Mouse (Mus musculus): ENCODE results near the gene Ppp1r16b. TPM values are rescaled to one million over a fixed set of nuclear protein-coding genes. Genes with fewer than 3 reads are reported as not detected.
A peak's percentile ranks its signal among the peaks of the same experiment; 100 is the strongest.

Gene Ppp1r16b
- polyA plus RNA-seq, 1 experiment from 2014 or later = 2.2 TPM

DNA sequence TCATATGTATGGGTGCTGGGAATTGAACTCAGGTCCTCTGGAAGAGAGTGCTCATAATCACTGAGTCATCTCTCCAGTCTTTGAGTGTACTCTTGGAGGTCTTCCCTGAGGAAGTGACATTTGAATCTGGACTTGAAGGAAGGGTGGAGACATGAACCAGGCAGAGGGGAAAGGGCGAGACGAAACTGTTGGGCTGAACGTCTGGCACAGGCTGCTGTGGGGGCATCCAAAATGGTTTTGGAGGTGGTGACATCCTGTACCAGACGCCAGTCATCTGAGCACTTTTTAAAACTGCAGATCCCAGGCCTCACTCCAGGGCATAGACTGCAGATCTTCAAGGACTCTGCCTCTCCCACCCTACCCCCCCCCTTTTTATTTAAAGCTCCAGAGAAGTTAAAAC is 9.4 kb upstream of the Ppp1r16b start:
- Histone ChIP-seq H3K9me3 (replicated peaks; ENCODE audit: control insufficient read depth, low read length) (no peaks in the 10 kb centered on the region), H3K27ac (replicated peaks; ENCODE audit: low read depth, low read length) (no peak overlapping the region), H3K27me3 (ENCODE audit: control insufficient read depth, insufficient read depth, low read length) (no peaks in the 10 kb centered on the region), H3K9ac (replicated peaks; ENCODE audit: low read length) (no peak overlapping the region), H3K4me1 (ENCODE audit: control insufficient read depth, insufficient read depth, low read length) (no peaks in the 10 kb centered on the region), H3K4me3 (ENCODE audit: low read depth, low read length) (no peak overlapping the region), H3K4me2 (ENCODE audit: low read depth, low read length) (no peak overlapping the region), H3K36me3 (replicated peaks; ENCODE audit: control insufficient read depth, insufficient read depth, low read depth, low read length) (no peaks in the 10 kb centered on the region)
- no peak for DNase-seq (ENCODE audit: low spot score)
- no peak for ATAC-seq (replicated peaks; ENCODE audit: insufficient number of reproducible peaks, low FRiP score, low TSS enrichment, low read depth)
- 77% methylated on average over 4 of the region's 4 CpGs for WGBS

- no peaks in the 10 kb centered on the region for H3K4me1 ChIP-seq (ENCODE audit: control insufficient read depth, insufficient read depth, low read length)
- no peaks in the 10 kb centered on the region for H3K36me3 ChIP-seq (replicated peaks; ENCODE audit: control insufficient read depth, insufficient read depth, low read depth, low read length)
- 41% methylated on average over 6 of the region's 6 CpGs for WGBS
- H3K9ac ChIP-seq (replicated peaks; ENCODE audit: low read length) = no peak overlapping the region
- H3K4me2 ChIP-seq (ENCODE audit: low read depth, low read length) = no peak overlapping the region
- H3K27ac ChIP-seq (replicated peaks; ENCODE audit: low read depth, low read length) = no peak overlapping the region
- no peaks in the 10 kb centered on the region for H3K9me3 ChIP-seq (replicated peaks; ENCODE audit: control insufficient read depth, low read length)
- no peak overlapping the region for H3K4me3 ChIP-seq (ENCODE audit: low read depth, low read length)
- no peaks in the 10 kb centered on the region for H3K27me3 ChIP-seq (ENCODE audit: control insufficient read depth, insufficient read depth, low read length)
- peak; percentile 76; the same call in 1 of the 2 replicates for ATAC-seq (replicated peaks; ENCODE audit: insufficient number of reproducible peaks, low FRiP score, low TSS enrichment, low read depth)
- DNase-seq (ENCODE audit: low spot score) = no peak
These were observed 6.4 kb upstream of the Ppp1r16b start for GRCm38 (mm10) chr2:158658822-158659221.

DNA sequence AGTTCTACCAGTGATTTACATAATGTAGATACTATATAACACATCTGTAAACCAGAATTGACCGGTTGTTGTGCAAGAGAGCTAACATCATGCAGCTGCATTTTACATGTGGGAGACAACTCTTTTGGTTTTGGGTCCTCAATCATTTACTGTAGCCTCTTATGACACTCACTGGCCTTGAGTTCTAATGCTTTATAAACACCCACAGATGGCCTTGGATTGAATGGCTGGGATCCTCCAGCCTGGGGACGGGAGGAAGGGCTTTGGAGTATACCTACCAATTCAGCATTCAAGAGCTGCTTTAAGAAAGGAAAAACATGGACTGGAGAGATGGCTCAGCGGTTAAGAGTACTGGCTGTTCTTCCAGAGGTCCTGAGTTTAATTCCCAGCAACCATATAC is 5.9 kb upstream of the Ppp1r16b start:
- H3K4me2 ChIP-seq (ENCODE audit: low read depth, low read length) = no peak overlapping the region
- WGBS = 74% methylated on average over 3 of the region's 3 CpGs
- no peak overlapping the region for H3K27ac ChIP-seq (replicated peaks; ENCODE audit: low read depth, low read length)
- H3K9me3 ChIP-seq (replicated peaks; ENCODE audit: control insufficient read depth, low read length) = no peaks in the 10 kb centered on the region
- H3K4me3 ChIP-seq (ENCODE audit: low read depth, low read length) = no peak overlapping the region
- DNase-seq (ENCODE audit: low spot score) = no peak
- no peaks in the 10 kb centered on the region for H3K27me3 ChIP-seq (ENCODE audit: control insufficient read depth, insufficient read depth, low read length)
- H3K36me3 ChIP-seq (replicated peaks; ENCODE audit: control insufficient read depth, insufficient read depth, low read depth, low read length) = no peaks in the 10 kb centered on the region
- H3K9ac ChIP-seq (replicated peaks; ENCODE audit: low read length) = no peak overlapping the region
- H3K4me1 ChIP-seq (ENCODE audit: control insufficient read depth, insufficient read depth, low read length) = no peaks in the 10 kb centered on the region
- ATAC-seq (replicated peaks; ENCODE audit: insufficient number of reproducible peaks, low FRiP score, low TSS enrichment, low read depth) = no peak

DNA sequence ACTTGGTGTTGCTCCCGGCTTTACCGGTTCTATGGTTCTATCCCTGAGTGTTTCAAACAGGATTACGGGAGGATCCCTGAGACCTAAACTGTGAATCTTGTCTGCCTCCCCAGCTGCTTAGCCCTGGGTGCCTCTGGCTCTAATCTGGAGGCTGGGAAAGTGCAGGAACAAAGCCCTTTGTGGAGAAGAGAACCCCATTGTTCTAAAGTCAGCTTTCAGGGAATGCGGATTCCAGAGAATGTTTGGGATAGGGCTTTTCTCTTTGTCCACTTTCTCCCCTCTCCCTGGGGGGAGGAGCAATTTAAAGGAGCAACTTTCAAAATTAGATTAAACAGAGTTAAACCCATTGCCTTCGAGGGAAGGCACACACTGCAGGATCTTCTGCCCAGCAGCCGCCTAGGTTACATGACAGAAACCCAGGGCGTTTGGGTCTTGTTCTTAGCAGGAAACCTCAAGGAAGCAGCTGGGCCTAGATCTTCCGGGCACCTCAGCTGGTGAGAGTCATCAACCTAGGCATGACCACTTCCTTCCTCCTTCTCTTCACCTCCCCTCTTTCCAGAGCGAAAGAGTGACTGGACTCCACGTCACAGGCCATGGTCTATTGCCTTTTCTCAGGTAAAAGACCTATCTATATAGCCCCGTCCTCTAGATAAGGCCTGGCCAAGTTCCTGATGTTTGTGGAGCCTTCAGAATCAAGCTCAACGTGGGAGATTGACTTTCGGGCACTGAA is 1.0 kb downstream of the Ppp1r16b start:
- no peak for DNase-seq (ENCODE audit: low spot score)
- 28% methylated on average over 13 of the region's 13 CpGs for WGBS
- ATAC-seq (replicated peaks; ENCODE audit: insufficient number of reproducible peaks, low FRiP score, low TSS enrichment, low read depth) = no peak
- Histone ChIP-seq H3K27ac (replicated peaks; ENCODE audit: low read depth, low read length) (no peak overlapping the region), H3K4me3 (ENCODE audit: low read depth, low read length) (no peak overlapping the region), H3K4me2 (ENCODE audit: low read depth, low read length) (no peak overlapping the region), H3K9me3 (replicated peaks; ENCODE audit: control insufficient read depth, low read length) (no peaks in the 10 kb centered on the region), H3K36me3 (replicated peaks; ENCODE audit: control insufficient read depth, insufficient read depth, low read depth, low read length) (no peaks in the 10 kb centered on the region), H3K4me1 (ENCODE audit: control insufficient read depth, insufficient read depth, low read length) (peaks cover 4% of the 10 kb centered on the region; the same call in 1 of the 2 replicates), H3K9ac (replicated peaks; ENCODE audit: low read length) (no peak overlapping the region), H3K27me3 (ENCODE audit: control insufficient read depth, insufficient read depth, low read length) (peaks cover 36% of the 10 kb centered on the region)

DNA sequence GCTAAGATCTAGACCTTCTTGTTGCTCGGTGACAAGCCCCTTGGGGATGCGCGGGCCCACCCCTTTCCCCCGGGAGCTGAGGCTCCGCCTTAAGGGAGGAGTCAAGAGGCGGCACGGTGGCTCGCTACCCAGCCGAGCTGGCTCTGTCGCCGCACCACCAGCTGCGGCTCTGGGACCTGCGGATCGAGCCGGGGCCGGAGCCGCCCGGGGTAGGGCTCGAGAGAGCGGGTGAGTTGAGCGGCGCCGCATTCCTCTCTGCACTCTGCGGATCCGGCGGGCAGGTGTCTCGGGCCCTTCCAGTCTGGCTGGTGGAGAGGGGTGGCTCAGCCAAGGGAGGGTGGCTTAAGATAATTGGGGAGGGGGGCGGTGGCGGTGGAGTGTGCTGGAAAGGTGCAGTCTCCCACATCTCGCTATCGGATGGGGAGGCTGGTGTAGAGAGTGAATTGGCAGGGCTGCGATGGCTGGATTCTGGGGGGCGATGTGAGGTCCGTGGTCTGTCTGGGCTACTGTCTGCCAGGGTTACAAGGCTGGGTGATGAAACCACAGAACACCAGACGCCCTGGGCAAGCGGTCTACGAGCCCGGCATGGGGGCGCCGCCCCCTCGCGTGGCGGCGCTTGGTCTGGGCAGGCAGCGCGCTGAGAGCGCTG is 1.9 kb downstream of the Ppp1r16b start:
- Histone ChIP-seq H3K27me3 (ENCODE audit: control insufficient read depth, insufficient read depth, low read length) (peaks cover 36% of the 10 kb centered on the region), H3K4me2 (ENCODE audit: low read depth, low read length) (peak overlapping the region; percentile 98), H3K4me3 (ENCODE audit: low read depth, low read length) (peak overlapping the region; percentile 54), H3K9me3 (replicated peaks; ENCODE audit: control insufficient read depth, low read length) (no peaks in the 10 kb centered on the region), H3K36me3 (replicated peaks; ENCODE audit: control insufficient read depth, insufficient read depth, low read depth, low read length) (no peaks in the 10 kb centered on the region), H3K9ac (replicated peaks; ENCODE audit: low read length) (peak overlapping the region; percentile 57), H3K27ac (replicated peaks; ENCODE audit: low read depth, low read length) (no peak overlapping the region), H3K4me1 (ENCODE audit: control insufficient read depth, insufficient read depth, low read length) (peaks cover 4% of the 10 kb centered on the region; the same call in 1 of the 2 replicates)
- DNase-seq (ENCODE audit: low spot score) (peak; percentile 62), ATAC-seq (replicated peaks; ENCODE audit: insufficient number of reproducible peaks, low FRiP score, low TSS enrichment, low read depth) (peak; percentile 72)
- WGBS = under 1% methylated on average over 46 of the region's 47 CpGs

GRCm38 (mm10) chr2:158667671-158668432 is 2.7 kb downstream of the Ppp1r16b start:
- H3K4me2 ChIP-seq (ENCODE audit: low read depth, low read length) = peak overlapping the region; percentile 98
- H3K27ac ChIP-seq (replicated peaks; ENCODE audit: low read depth, low read length) = no peak overlapping the region
- H3K4me3 ChIP-seq (ENCODE audit: low read depth, low read length) = peak overlapping the region; percentile 54
- DNase-seq (ENCODE audit: low spot score) = peak; percentile 47
- ATAC-seq (replicated peaks; ENCODE audit: insufficient number of reproducible peaks, low FRiP score, low TSS enrichment, low read depth) = peak; percentile 21
- WGBS = under 1% methylated on average over 54 of the region's 54 CpGs
- H3K27me3 ChIP-seq (ENCODE audit: control insufficient read depth, insufficient read depth, low read length) = peaks cover 36% of the 10 kb centered on the region
- no peaks in the 10 kb centered on the region for H3K9me3 ChIP-seq (replicated peaks; ENCODE audit: control insufficient read depth, low read length)
- H3K36me3 ChIP-seq (replicated peaks; ENCODE audit: control insufficient read depth, insufficient read depth, low read depth, low read length) = no peaks in the 10 kb centered on the region
- peaks cover 4% of the 10 kb centered on the region; the same call in 1 of the 2 replicates for H3K4me1 ChIP-seq (ENCODE audit: control insufficient read depth, insufficient read depth, low read length)
- H3K9ac ChIP-seq (replicated peaks; ENCODE audit: low read length) = peak overlapping the region; percentile 57

DNA sequence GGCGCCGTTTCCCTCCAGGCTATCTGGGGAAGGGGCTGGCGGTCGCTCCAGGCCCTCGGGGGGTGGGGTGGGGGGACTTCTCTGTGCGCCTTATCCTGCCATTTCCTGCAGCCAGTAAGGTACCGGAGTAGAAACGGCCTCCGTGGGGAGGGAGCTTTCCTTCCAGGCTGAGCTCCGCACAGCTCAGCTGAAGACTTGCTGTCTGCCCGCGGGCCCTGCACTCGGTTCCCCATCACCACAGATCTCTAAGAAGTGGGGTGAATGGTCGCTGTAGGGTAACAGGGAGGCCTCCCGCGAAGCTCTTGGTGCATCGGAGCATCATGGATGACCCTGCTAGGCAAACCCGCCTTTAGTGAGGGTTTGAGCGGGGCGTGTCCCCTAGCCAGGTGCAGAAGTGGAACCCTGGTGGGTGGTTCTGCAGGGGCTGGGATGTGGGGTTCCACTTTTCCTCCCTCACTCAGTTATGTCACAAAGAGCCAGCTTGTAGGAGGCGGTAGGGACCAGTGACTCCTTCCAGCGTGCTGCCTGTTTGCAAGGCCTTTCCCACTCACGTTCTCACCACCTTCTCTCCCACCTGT is 3.3 kb downstream of the Ppp1r16b start:
- Histone ChIP-seq H3K4me3 (ENCODE audit: low read depth, low read length) (peak overlapping the region; percentile 54), H3K27ac (replicated peaks; ENCODE audit: low read depth, low read length) (no peak overlapping the region), H3K9ac (replicated peaks; ENCODE audit: low read length) (peak overlapping the region; percentile 57; the same call in 1 of the 2 replicates), H3K4me1 (ENCODE audit: control insufficient read depth, insufficient read depth, low read length) (peaks cover 4% of the 10 kb centered on the region; the same call in 1 of the 2 replicates), H3K9me3 (replicated peaks; ENCODE audit: control insufficient read depth, low read length) (no peaks in the 10 kb centered on the region), H3K36me3 (replicated peaks; ENCODE audit: control insufficient read depth, insufficient read depth, low read depth, low read length) (no peaks in the 10 kb centered on the region), H3K4me2 (ENCODE audit: low read depth, low read length) (peak overlapping the region; percentile 98), H3K27me3 (ENCODE audit: control insufficient read depth, insufficient read depth, low read length) (peaks cover 36% of the 10 kb centered on the region)
- 8% methylated on average over 23 of the region's 23 CpGs for WGBS
- DNase-seq (ENCODE audit: low spot score) (no peak), ATAC-seq (replicated peaks; ENCODE audit: insufficient number of reproducible peaks, low FRiP score, low TSS enrichment, low read depth) (no peak)
